Mouse (Mus musculus) limb, embryonic 10.5 days (tissue): Measurements from ENCODE around the gene 4930524N10Rik. TPM values are rescaled to one million over a fixed set of nuclear protein-coding genes. Genes with fewer than 3 reads are reported as not detected.

Source experiments
- DNase-seq: peaks from one replicate; pipeline ENCODE4 v3.0.0-alpha.2; 2017; ENCODE audit warnings: low spot score
- H3K27ac ChIP-seq: fragments of 300-500 bp; sonication (generic); 2 replicates; pipeline ENCODE4 v1.5.1; 2016; ENCODE audit warnings: mild to moderate bottlenecking
- H3K27me3 ChIP-seq: fragments of 300-500 bp; sonication (generic); 2 replicates; pipeline ENCODE4 v1.6.1; 2016; ENCODE audit warnings: low read depth, mild to moderate bottlenecking; ENCODE audit not compliant: poor library complexity, severe bottlenecking
- H3K36me3 ChIP-seq: fragments of 300-500 bp; sonication (generic); 2 replicates; pipeline ENCODE4 v1.6.1; 2016; ENCODE audit warnings: mild to moderate bottlenecking, moderate library complexity
- H3K4me1 ChIP-seq: fragments of 300-500 bp; sonication (generic); 2 replicates; pipeline ENCODE4 v1.6.1; 2016
- H3K4me3 ChIP-seq: fragments of 300-500 bp; sonication (generic); 2 replicates; pipeline ENCODE4 v1.5.1; 2016; ENCODE audit warnings: mild to moderate bottlenecking, moderate library complexity
- H3K9me3 ChIP-seq: fragments of 300-500 bp; sonication (generic); replicated peaks from 2 replicates; pipeline ENCODE4 v1.6.1; 2016; ENCODE audit warnings: mild to moderate bottlenecking
- WGBS: fragments of 180-500 bp; shearing (Covaris S2); methylation state at CpG from one replicate; pipeline ENCODE4 v1.1.7; 2016; 5-methylcytosine and 5-hydroxymethylcytosine counted together
- polyA plus RNA-seq: library from polyadenylated mRNA; unstranded; fragments of >200 nt; fragmentation: Nextera tagmentation; extraction: Ambion mirVana; gene quantifications from 2 replicates; pipeline ENCODE4 v1.2.1, GENCODE M21; 2016

Gene 4930524N10Rik
- not detected in 2 replicates for polyA plus RNA-seq

DNA sequence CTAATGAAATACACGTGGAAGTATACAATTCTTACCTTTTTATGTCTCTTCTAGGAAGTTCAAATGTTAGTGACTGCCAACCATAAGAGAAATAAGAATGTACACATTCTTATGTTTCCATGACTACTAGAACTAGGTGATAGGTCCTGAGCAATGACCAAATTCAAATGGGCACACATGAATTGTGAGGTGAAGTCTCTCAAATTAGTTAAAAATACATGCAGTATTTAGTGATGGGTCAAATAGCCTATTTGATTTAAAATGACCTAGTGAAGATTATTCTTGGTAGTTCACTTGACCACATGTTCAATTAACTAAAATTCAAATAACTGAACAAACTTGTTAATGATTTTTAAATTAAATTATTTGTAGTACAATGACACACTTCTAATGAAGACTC, at the start of gene 4930524N10Rik:
4930524N10Rik (minus strand) TSS at position 101 of the 400 bp plus-strand sequence.
- H3K9me3 ChIP-seq = no peaks in the 10 kb centered on the region
- DNase-seq = no peak
- H3K27ac ChIP-seq = no peak within 1 kb of the TSS
- no peaks in the 10 kb centered on the region for H3K4me1 ChIP-seq
- WGBS = 43% methylated on average over 1 of the region's 1 CpGs
- no peaks in the 10 kb centered on the region for H3K27me3 ChIP-seq
- H3K36me3 ChIP-seq = no peaks in the 10 kb centered on the region
- no peak within 1 kb of the TSS for H3K4me3 ChIP-seq

DNA sequence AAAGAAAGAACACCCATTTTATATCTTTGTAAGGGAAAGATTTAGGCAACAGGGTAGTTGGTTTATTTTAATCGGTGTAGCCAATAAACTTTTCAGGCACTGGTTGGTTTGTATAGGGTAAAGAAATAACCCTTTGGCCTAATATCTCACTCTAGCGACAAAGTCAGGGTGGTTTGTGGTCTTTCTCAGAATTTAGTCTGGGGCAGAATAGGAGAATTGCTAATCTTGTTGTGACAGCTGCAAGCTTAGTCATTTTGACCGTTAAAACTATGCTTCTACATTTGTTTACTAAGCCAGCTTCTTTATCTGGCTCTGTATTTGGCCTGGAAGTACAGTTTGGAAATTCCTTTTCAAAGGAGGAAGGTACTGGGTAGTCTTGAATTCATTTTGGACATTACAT, 6.8 kb upstream of the 4930524N10Rik start:
- H3K4me3 ChIP-seq = no peak overlapping the region
- no peaks in the 10 kb centered on the region for H3K9me3 ChIP-seq
- DNase-seq = no peak
- H3K36me3 ChIP-seq = no peaks in the 10 kb centered on the region
- WGBS = 83% methylated on average over 3 of the region's 3 CpGs
- no peaks in the 10 kb centered on the region for H3K27me3 ChIP-seq
- H3K27ac ChIP-seq = no peak overlapping the region
- no peaks in the 10 kb centered on the region for H3K4me1 ChIP-seq

DNA sequence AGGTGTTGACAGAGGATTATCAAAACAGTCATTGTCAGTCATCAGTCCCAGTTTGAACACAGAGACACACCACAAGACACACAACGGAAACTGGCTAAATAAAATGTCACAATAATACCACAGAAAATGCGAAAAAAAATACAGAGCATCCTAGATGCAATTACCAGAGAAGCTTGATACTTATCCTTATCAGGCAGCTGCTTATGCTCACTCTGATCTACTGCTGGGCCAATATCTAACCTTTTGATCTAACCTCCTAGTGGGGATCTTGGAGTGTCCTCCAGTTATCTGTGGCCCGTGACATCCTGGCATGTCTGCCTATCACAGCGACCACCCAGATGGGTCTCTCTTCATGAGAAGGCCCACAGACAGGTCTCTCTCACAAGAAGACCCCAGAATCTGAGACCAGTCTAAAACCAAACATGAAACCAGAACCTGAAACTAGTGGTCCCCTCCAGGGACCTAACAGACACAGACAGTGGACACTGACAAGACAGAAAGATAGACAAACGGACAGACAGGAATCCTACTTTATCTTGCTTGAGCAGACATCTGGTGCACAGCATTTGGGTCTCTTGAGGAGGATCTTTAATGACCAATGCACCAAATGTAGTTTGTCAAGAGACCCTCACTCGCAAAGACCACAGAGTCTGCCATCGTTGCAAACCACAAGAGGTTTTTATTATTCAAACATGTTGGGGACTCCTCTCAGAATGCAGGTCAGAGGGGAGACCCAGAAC, 6.3 kb upstream of the 4930524N10Rik start:
- DNase-seq = no peak
- Histone ChIP-seq H3K9me3 (no peaks in the 10 kb centered on the region), H3K27me3 (no peaks in the 10 kb centered on the region), H3K36me3 (no peaks in the 10 kb centered on the region), H3K4me1 (no peaks in the 10 kb centered on the region), H3K27ac (no peak overlapping the region), H3K4me3 (no peak overlapping the region)
- WGBS = 91% methylated on average over 7 of the region's 7 CpGs

DNA sequence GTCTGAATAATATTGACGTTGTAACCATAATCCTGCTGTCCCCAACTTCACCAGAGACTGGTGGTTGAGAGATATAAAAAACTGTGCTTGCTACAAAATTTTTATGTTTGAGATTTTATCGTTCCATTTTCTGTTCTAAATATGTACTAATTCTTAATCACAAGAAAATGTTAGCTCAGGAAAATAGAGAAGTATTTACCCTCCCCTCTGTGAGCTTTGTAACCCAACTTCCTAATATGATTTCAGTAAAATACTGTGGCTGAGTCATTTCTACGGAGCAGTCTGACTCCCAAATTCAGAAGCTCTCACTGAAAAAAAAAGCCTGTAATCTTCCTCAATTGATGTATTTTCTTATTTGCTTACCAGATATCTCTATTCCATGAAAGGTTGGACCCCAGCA, 4.7 kb upstream of the 4930524N10Rik start:
- Histone ChIP-seq H3K9me3 (no peaks in the 10 kb centered on the region), H3K36me3 (no peaks in the 10 kb centered on the region), H3K27ac (no peak overlapping the region), H3K4me1 (no peaks in the 10 kb centered on the region), H3K4me3 (no peak overlapping the region), H3K27me3 (no peaks in the 10 kb centered on the region)
- 85% methylated on average over 3 of the region's 3 CpGs for WGBS
- no peak for DNase-seq

Other genes with a start within 250 kb of the 4930524N10Rik start
- not detected in 2 replicates for gene Gm15140, start 222.7 kb downstream of the 4930524N10Rik start, polyA plus RNA-seq
- gene Samt4, start 138.6 kb upstream of the 4930524N10Rik start, polyA plus RNA-seq = not detected in 2 replicates
- gene Samt2, start 236.0 kb upstream of the 4930524N10Rik start, polyA plus RNA-seq = not detected in 2 replicates